Mouse (Mus musculus) heart, adult 9 months (tissue): Measurements from ENCODE around the gene Pip4k2b.

ENCODE experiments used
- DNase-seq, 2 experiments: peaks; one replicate each; pipeline ENCODE4 v3.0.0; 2022; ENCODE audit warnings: low spot score in 2 of 2

Pip4k2b gene

GRCm38 (mm10) chr11:97666794-97667193 is 77.7 kb downstream of the Pip4k2b start:
- no peak for DNase-seq

GRCm38 (mm10) chr11:97666221-97666620 is 78.3 kb downstream of the Pip4k2b start:
- no peak for DNase-seq

GRCm38 (mm10) chr11:97665431-97665830 is 79.1 kb downstream of the Pip4k2b start:
- DNase-seq: no peak
